In genomic region chr2:168860032-168860691, GRCm38 (mm10) we compare ENCODE assay signal across 18 mouse cellular contexts.
DNase-seq lines count a peak whose midpoint lies in the region; ATAC-seq lines count a peak whose summit lies in the region.
"Had no signal": no experiment of that assay in that cellular context is flagged by ENCODE, and none has a peak within 500 bp of the region (broad histone marks: within the 10 kb centered on the region; RNA-seq: fewer than 3 reads in every experiment).

No protein-coding gene starts in this region.

- peaks cover 12% of the 10 kb centered on the region for H3K4me1 ChIP-seq in neural tube, embryonic 12.5 days
- peaks cover 4% of the 10 kb centered on the region for H3K4me1 ChIP-seq in neural tube, embryonic 15.5 days
- peaks cover 20% of the 10 kb centered on the region for H3K4me1 ChIP-seq in forebrain, embryonic 13.5 days
- peaks cover 8% of the 10 kb centered on the region for H3K4me1 ChIP-seq in limb, embryonic 11.5 days (ENCODE audit: control insufficient read depth, insufficient read depth, low read length)

- 0 out of 2 replicates have a peak, but pooled peaks cover 5% of the 10 kb centered on the region for H3K27me3 ChIP-seq in neural tube, embryonic 12.5 days (replicated peaks)
- no peaks in the 10 kb centered on the region for H3K27me3 ChIP-seq in neural tube, embryonic 15.5 days (replicated peaks)
- H3K27me3 ChIP-seq in forebrain, embryonic 13.5 days, result peaks cover 9% of the 10 kb centered on the region; the same call in 1 of the 2 replicates
- H3K27me3 ChIP-seq in limb, embryonic 11.5 days (ENCODE audit: control insufficient read depth, insufficient read depth, low read length), result no peaks in the 10 kb centered on the region

- no peak overlapping the region for H3K9ac ChIP-seq in neural tube, embryonic 12.5 days
- H3K9ac ChIP-seq in neural tube, embryonic 15.5 days (replicated peaks), result no peak overlapping the region
- no peak overlapping the region; the same call in 1 of the 2 replicates for H3K9ac ChIP-seq in forebrain, embryonic 13.5 days
- H3K9ac ChIP-seq in limb, embryonic 11.5 days (ENCODE audit: low read length), result no peak overlapping the region

- H3K4me3 ChIP-seq in neural tube, embryonic 12.5 days, result no peak overlapping the region
- no peak overlapping the region for H3K4me3 ChIP-seq in neural tube, embryonic 15.5 days (replicated peaks)
- no peak overlapping the region for H3K4me3 ChIP-seq in forebrain, embryonic 13.5 days
- H3K4me3 ChIP-seq in limb, embryonic 11.5 days (ENCODE audit: low read depth, low read length), result no peak overlapping the region
- H3K4me3 ChIP-seq: erythroblast, embryonic 14.5 days; heart, adult 2 months had no signal

- 8% methylated on average over 16 of the region's 16 CpGs for WGBS in neural tube, embryonic 12.5 days
- WGBS in neural tube, embryonic 15.5 days, result 10% methylated on average over 16 of the region's 16 CpGs
- 9% methylated on average over 16 of the region's 16 CpGs for WGBS in forebrain, embryonic 13.5 days
- 7% methylated on average over 16 of the region's 16 CpGs for WGBS in limb, embryonic 11.5 days

- intact Hi-C loops in left cerebral cortex, postnatal 14 days (cut with DNase I), result no loop called here

- H3K27ac ChIP-seq in neural tube, embryonic 12.5 days, result peak overlapping the region; percentile 5; the same call in 1 of the 2 replicates
- H3K27ac ChIP-seq in neural tube, embryonic 15.5 days (replicated peaks), result no peak overlapping the region
- no peak overlapping the region for H3K27ac ChIP-seq in forebrain, embryonic 13.5 days
- H3K27ac ChIP-seq in limb, embryonic 11.5 days (replicated peaks; ENCODE audit: low read depth, low read length), result no peak overlapping the region; the same call in 1 of the 2 replicates
- H3K27ac ChIP-seq: heart, adult 2 months had no signal

- peak; percentile 59 for DNase-seq in limb, embryonic 11.5 days (ENCODE audit: low spot score)
- no peak for DNase-seq in ovary, postnatal 36 days (ENCODE audit: low spot score)
- no peak for DNase-seq in left cerebral cortex, postnatal 14 days (ENCODE audit: low spot score in 2 of 2)
- DNase-seq in layer of hippocampus, postnatal 25 days (ENCODE audit: extremely low spot score in 1 of 2, low spot score in 1 of 2), result no peak
- DNase-seq: adrenal gland, postnatal 25 days; cerebellum, postnatal 14 days; heart, adult 2 months; heart, postnatal 14 days; kidney, postnatal 14 days; right cerebral cortex, postnatal 14 days; thymus, adult 18-20 months had no signal

- H3K36me3 ChIP-seq in neural tube, embryonic 12.5 days, result no peaks in the 10 kb centered on the region
- no peaks in the 10 kb centered on the region for H3K36me3 ChIP-seq in neural tube, embryonic 15.5 days
- H3K36me3 ChIP-seq in forebrain, embryonic 13.5 days (ENCODE audit: poor library complexity, severe bottlenecking), result no peaks in the 10 kb centered on the region
- H3K36me3 ChIP-seq in limb, embryonic 11.5 days (ENCODE audit: control insufficient read depth, insufficient read depth, low read length), result no peaks in the 10 kb centered on the region

- H3K9me3 ChIP-seq in neural tube, embryonic 12.5 days, result no peaks in the 10 kb centered on the region
- H3K9me3 ChIP-seq in neural tube, embryonic 15.5 days (replicated peaks), result no peaks in the 10 kb centered on the region
- H3K9me3 ChIP-seq in forebrain, embryonic 13.5 days (replicated peaks), result no peaks in the 10 kb centered on the region
- no peaks in the 10 kb centered on the region for H3K9me3 ChIP-seq in limb, embryonic 11.5 days (ENCODE audit: control insufficient read depth, low read length)

- H3K4me2 ChIP-seq in neural tube, embryonic 12.5 days (replicated peaks), result peak overlapping the region; percentile 25
- H3K4me2 ChIP-seq in neural tube, embryonic 15.5 days, result no peak overlapping the region
- H3K4me2 ChIP-seq in forebrain, embryonic 13.5 days, result no peak overlapping the region
- H3K4me2 ChIP-seq in limb, embryonic 11.5 days (ENCODE audit: low read depth, severe bottlenecking), result no peak overlapping the region
- H3K4me2 ChIP-seq: liver, embryonic 11.5 days had no signal

- no peak for ATAC-seq in neural tube, embryonic 12.5 days (ENCODE audit: low FRiP score, low read depth)
- ATAC-seq in neural tube, embryonic 15.5 days (ENCODE audit: low FRiP score), result no peak
- ATAC-seq in forebrain, embryonic 13.5 days, result peak; percentile 38; the same call in 1 of the 2 replicates
- ATAC-seq in limb, embryonic 11.5 days (ENCODE audit: insufficient number of reproducible peaks, low FRiP score, low TSS enrichment, low read depth), result no peak
- ATAC-seq: CD4-positive, CD25-positive, alpha-beta regulatory T cell, adult 4 months; intestine, embryonic 16.5 days had no signal
